Mouse (Mus musculus) intestine, embryonic 15.5 days (tissue): Measurements from ENCODE around the gene Barx2. TPM values are rescaled to one million over a fixed set of nuclear protein-coding genes. Genes with fewer than 3 reads are reported as not detected.
"Not testable (repeated sequence)": the region's sequence is repeated elsewhere in the genome, so short reads cannot be mapped to it uniquely, and the experiment has no call there.

Experiments
- ATAC-seq: fragments of 200-750 bp; cut with Nextera tagmentation; 2 replicates; pipeline ENCODE4 v1.8.0; 2017; ENCODE audit warnings: moderate TSS enrichment, moderate library complexity
- H3K27ac ChIP-seq: fragments of 300-500 bp; sonication (generic); 2 replicates; pipeline ENCODE4 v1.5.1; 2015; ENCODE audit warnings: mild to moderate bottlenecking, inconsistent platforms
- H3K27me3 ChIP-seq: fragments of 300-500 bp; sonication (generic); replicated peaks from 2 replicates; pipeline ENCODE4 v1.6.1; 2015; ENCODE audit warnings: inconsistent platforms
- H3K36me3 ChIP-seq: fragments of 300-500 bp; sonication (generic); 2 replicates; pipeline ENCODE4 v1.6.1; 2015; ENCODE audit warnings: inconsistent platforms
- H3K4me1 ChIP-seq: fragments of 300-500 bp; sonication (generic); replicated peaks from 2 replicates; pipeline ENCODE4 v1.6.1; 2015; ENCODE audit warnings: inconsistent platforms
- H3K4me2 ChIP-seq: fragments of 300-500 bp; sonication (generic); replicated peaks from 2 replicates; pipeline ENCODE4 v1.6.1; 2015; ENCODE audit warnings: mild to moderate bottlenecking, inconsistent platforms
- H3K4me3 ChIP-seq: fragments of 300-500 bp; sonication (generic); replicated peaks from 2 replicates; pipeline ENCODE4 v1.5.1; 2015; ENCODE audit warnings: inconsistent platforms
- H3K9ac ChIP-seq: fragments of 300-500 bp; sonication (generic); 2 replicates; pipeline ENCODE4 v1.6.1; 2015; ENCODE audit warnings: inconsistent platforms
- H3K9me3 ChIP-seq: fragments of 300-500 bp; sonication (generic); 2 replicates; pipeline ENCODE4 v1.6.1; 2016; ENCODE audit warnings: inconsistent platforms
- WGBS: fragments of 180-500 bp; shearing (Covaris S2); methylation state at CpG from one replicate; pipeline ENCODE4 v1.1.7; 2015; 5-methylcytosine and 5-hydroxymethylcytosine counted together
- polyA plus RNA-seq: library from polyadenylated mRNA; unstranded; fragments of >200 nt; fragmentation: Nextera tagmentation; extraction: Ambion mirVana; gene quantifications from 2 replicates; pipeline ENCODE4 v1.2.1, GENCODE M21; 2015

Gene Barx2
- polyA plus RNA-seq = 0.14 and 0.21 TPM in 2 replicates

- peaks cover 65% of the 10 kb centered on the region for H3K27me3 ChIP-seq
- peaks cover 20% of the 10 kb centered on the region; the same call in 1 of the 2 replicates for H3K4me1 ChIP-seq
- peak within 1 kb of the TSS; percentile 39 for H3K9ac ChIP-seq
- H3K9me3 ChIP-seq = no peaks in the 10 kb centered on the region
- no peak within 1 kb of the TSS for H3K27ac ChIP-seq
- ATAC-seq = peak; percentile 87
- peak within 1 kb of the TSS; percentile 54 for H3K4me3 ChIP-seq
- H3K36me3 ChIP-seq = no peaks in the 10 kb centered on the region
- WGBS = under 1% methylated on average over 81 of the region's 81 CpGs
- H3K4me2 ChIP-seq = peak within 1 kb of the TSS; percentile 97
Measured at GRCm38 (mm10) chr9:31912921-31913738, at the start of gene Barx2. TSS of gene Barx2 (minus strand) at chr9:31913462.

DNA sequence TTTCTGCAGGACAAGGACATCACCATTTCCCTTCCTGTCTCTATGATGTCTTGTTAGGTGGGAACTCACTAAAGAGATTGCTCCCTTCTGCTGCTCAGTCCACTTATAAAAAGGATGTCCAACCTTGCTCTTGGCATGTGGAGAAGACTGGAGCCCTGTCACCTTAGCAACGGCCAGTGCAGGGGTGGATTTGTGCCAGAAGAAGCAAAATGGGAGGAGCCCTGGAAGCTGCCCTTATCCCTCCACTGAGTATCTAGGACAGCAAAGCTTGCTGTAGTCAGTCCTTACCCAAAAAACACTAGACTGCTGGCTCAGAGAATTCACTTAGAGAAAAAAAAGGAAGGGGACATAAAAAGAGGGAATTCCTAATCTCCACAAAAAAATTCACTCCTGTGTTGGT lies 49.0 kb upstream of the Barx2 start:
- Histone ChIP-seq H3K27ac (no peak overlapping the region), H3K36me3 (no peaks in the 10 kb centered on the region), H3K27me3 (no peaks in the 10 kb centered on the region), H3K9ac (no peak overlapping the region), H3K9me3 (no peaks in the 10 kb centered on the region), H3K4me2 (no peak overlapping the region), H3K4me1 (no peaks in the 10 kb centered on the region), H3K4me3 (no peak overlapping the region)
- ATAC-seq = no peak
- WGBS = 48% methylated on average over 1 of the region's 1 CpGs

- H3K4me1 ChIP-seq = no peaks in the 10 kb centered on the region
- no peak overlapping the region for H3K9ac ChIP-seq
- no peak overlapping the region for H3K4me2 ChIP-seq
- H3K27me3 ChIP-seq = no peaks in the 10 kb centered on the region
- H3K9me3 ChIP-seq = no peaks in the 10 kb centered on the region
- no peaks in the 10 kb centered on the region for H3K36me3 ChIP-seq
- WGBS = 56% methylated on average over 2 of the region's 2 CpGs
- H3K4me3 ChIP-seq = no peak overlapping the region
- ATAC-seq = no peak
- H3K27ac ChIP-seq = no peak overlapping the region
Measured at GRCm38 (mm10) chr9:31960488-31960887, 47.2 kb upstream of the Barx2 start.

GRCm38 (mm10) chr9:31958120-31958519 lies 44.9 kb upstream of the Barx2 start:
- no peaks in the 10 kb centered on the region for H3K9me3 ChIP-seq
- H3K9ac ChIP-seq = no peak overlapping the region
- H3K4me3 ChIP-seq = no peak overlapping the region
- H3K4me2 ChIP-seq = no peak overlapping the region
- no peaks in the 10 kb centered on the region for H3K36me3 ChIP-seq
- H3K4me1 ChIP-seq = no peaks in the 10 kb centered on the region
- peak; percentile 61; the same call in 1 of the 2 replicates for ATAC-seq
- H3K27me3 ChIP-seq = no peaks in the 10 kb centered on the region
- H3K27ac ChIP-seq = no peak overlapping the region

- H3K27me3 ChIP-seq = no peaks in the 10 kb centered on the region
- H3K9ac ChIP-seq = no peak overlapping the region
- H3K4me3 ChIP-seq = no peak overlapping the region
- ATAC-seq = no peak
- H3K36me3 ChIP-seq = no peaks in the 10 kb centered on the region
- WGBS = 88% methylated on average over 5 of the region's 5 CpGs
- no peaks in the 10 kb centered on the region for H3K4me1 ChIP-seq
- no peaks in the 10 kb centered on the region for H3K9me3 ChIP-seq
- no peak overlapping the region for H3K27ac ChIP-seq
- no peak overlapping the region for H3K4me2 ChIP-seq
Measured at GRCm38 (mm10) chr9:31950506-31950905, 37.2 kb upstream of the Barx2 start.

- Histone ChIP-seq H3K36me3 (no peaks in the 10 kb centered on the region), H3K4me3 (no peak overlapping the region), H3K9me3 (no peaks in the 10 kb centered on the region), H3K27ac (no peak overlapping the region), H3K9ac (no peak overlapping the region), H3K4me2 (no peak overlapping the region), H3K4me1 (no peaks in the 10 kb centered on the region), H3K27me3 (no peaks in the 10 kb centered on the region)
- ATAC-seq = no peak
- 88% methylated on average over 5 of the region's 5 CpGs for WGBS
Measured at GRCm38 (mm10) chr9:31949031-31949430, 35.8 kb upstream of the Barx2 start.

DNA sequence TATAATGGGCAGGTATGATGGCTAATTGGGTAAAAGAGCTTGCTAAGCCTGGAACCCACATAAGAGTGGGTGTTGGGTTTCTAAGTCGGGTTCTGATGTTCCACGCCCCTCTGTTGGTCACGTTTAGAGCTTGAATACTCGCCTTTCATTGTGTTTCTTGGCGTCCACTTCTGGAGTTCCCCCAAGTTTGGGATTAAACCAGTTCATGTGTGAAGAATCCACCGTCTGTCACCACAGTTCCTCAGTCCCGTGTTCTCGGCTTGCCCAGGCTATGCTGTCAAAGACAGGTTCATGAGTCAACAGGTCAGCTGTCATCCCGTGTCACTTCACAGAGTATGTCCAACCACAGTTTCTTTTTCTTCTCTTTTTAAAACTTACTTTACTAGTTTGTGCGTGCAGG lies 33.8 kb upstream of the Barx2 start:
- Histone ChIP-seq H3K9me3 (no peaks in the 10 kb centered on the region), H3K4me2 (no peak overlapping the region), H3K27ac (no peak overlapping the region), H3K4me3 (no peak overlapping the region), H3K27me3 (no peaks in the 10 kb centered on the region), H3K36me3 (no peaks in the 10 kb centered on the region), H3K4me1 (no peaks in the 10 kb centered on the region), H3K9ac (no peak overlapping the region)
- no peak for ATAC-seq
- 82% methylated on average over 10 of the region's 10 CpGs for WGBS

DNA sequence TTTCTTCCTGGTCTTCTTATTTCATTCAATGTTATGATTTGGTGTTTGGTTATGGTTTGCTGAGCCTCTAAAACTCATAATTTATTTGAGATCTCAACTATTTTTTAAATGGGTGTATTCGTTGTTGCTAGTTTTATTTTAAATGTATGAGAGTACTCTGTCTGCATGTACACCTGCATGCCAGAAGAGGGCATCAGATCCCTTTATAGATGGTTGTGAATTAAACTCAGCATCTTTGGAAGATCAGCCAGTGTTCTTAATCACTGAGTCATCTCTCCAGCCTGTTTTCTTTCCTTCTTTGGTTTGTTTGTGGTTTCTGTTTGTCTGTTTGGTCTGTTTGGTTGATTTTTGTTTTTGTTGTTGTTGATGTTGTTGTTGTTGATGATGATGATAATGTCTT lies 29.1 kb upstream of the Barx2 start:
- ATAC-seq = no peak
- WGBS = 49% methylated on average over 1 of the region's 1 CpGs

DNA sequence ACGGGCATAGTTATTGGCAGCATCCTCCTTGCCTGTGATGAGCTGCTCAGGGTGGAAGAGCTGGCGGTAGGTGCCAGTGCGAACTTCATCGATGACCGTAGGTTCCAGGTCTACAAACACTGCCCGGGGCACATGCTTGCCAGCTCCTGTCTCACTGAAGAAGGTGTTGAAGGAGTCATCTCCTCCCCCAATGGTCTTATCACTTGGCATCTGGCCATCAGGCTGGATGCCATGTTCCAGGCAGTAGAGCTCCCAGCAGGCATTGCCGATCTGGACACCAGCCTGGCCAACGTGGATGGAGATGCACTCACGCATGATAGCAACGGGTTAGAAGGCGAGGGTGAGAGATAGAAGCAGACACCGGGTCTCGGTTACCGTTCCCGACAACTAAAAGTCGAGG lies 23.2 kb upstream of the Barx2 start:
- not testable (repeated sequence) for H3K9me3 ChIP-seq, H3K27ac ChIP-seq, H3K27me3 ChIP-seq, ATAC-seq, H3K36me3 ChIP-seq, H3K9ac ChIP-seq, H3K4me3 ChIP-seq, H3K4me2 ChIP-seq, H3K4me1 ChIP-seq
- WGBS = 96% methylated on average over 15 of the region's 16 CpGs

More for the DNA sequence above, 29.1 kb upstream of the Barx2 start:
- Histone ChIP-seq H3K4me2 (no peak overlapping the region), H3K36me3 (no peaks in the 10 kb centered on the region), H3K9ac (no peak overlapping the region), H3K4me3 (no peak overlapping the region), H3K4me1 (no peaks in the 10 kb centered on the region), H3K27me3 (no peaks in the 10 kb centered on the region), H3K27ac (no peak overlapping the region), H3K9me3 (no peaks in the 10 kb centered on the region)

GRCm38 (mm10) chr9:31931691-31932090 lies 18.4 kb upstream of the Barx2 start:
- no peak overlapping the region for H3K4me3 ChIP-seq
- no peak overlapping the region for H3K4me2 ChIP-seq
- no peaks in the 10 kb centered on the region for H3K9me3 ChIP-seq
- peak; percentile 58 for ATAC-seq
- no peaks in the 10 kb centered on the region for H3K27me3 ChIP-seq
- H3K27ac ChIP-seq = no peak overlapping the region
- H3K4me1 ChIP-seq = no peaks in the 10 kb centered on the region
- 43% methylated on average over 5 of the region's 5 CpGs for WGBS
- H3K9ac ChIP-seq = no peak overlapping the region
- no peaks in the 10 kb centered on the region for H3K36me3 ChIP-seq

GRCm38 (mm10) chr9:31931255-31931654 lies 18.0 kb upstream of the Barx2 start:
- Histone ChIP-seq H3K36me3 (no peaks in the 10 kb centered on the region), H3K4me2 (no peak overlapping the region), H3K4me1 (0 out of 2 replicates have a peak, but pooled peaks cover 1% of the 10 kb centered on the region), H3K27me3 (no peaks in the 10 kb centered on the region), H3K4me3 (no peak overlapping the region), H3K9ac (no peak overlapping the region), H3K27ac (no peak overlapping the region), H3K9me3 (no peaks in the 10 kb centered on the region)
- ATAC-seq = no peak
- WGBS = 49% methylated on average over 3 of the region's 3 CpGs

GRCm38 (mm10) chr9:31926766-31927165 lies 13.5 kb upstream of the Barx2 start:
- Histone ChIP-seq H3K4me1 (0 out of 2 replicates have a peak, but pooled peaks cover 3% of the 10 kb centered on the region), H3K9ac (no peak overlapping the region), H3K4me3 (no peak overlapping the region), H3K4me2 (no peak overlapping the region), H3K36me3 (no peaks in the 10 kb centered on the region), H3K27me3 (no peaks in the 10 kb centered on the region), H3K9me3 (no peaks in the 10 kb centered on the region), H3K27ac (no peak overlapping the region)
- ATAC-seq = no peak
- 72% methylated on average over 3 of the region's 3 CpGs for whole genome bisulfite sequencing
